Comparison of ENCODE assay signal across 39 mouse cellular contexts in the genomic region with DNA sequence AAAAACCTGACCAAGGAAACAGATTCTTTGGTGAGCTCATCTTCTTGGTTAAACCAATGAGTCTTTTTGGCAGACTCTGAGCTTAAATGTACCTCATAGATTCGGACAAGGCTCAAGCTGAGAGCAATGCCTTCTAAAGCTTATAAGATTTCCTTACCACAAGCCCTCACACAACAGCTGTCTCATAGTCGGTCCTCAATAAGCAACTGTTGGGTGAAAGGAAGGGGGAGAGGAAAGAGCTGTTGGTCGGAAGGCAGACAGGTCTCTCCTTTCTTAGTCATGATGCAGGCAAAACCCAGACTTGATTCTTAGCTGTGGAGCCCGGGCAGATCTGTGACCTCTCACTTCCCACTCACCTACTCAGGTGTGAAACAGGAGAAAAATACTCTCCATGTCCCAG. TPM values are rescaled to one million over a fixed set of nuclear protein-coding genes. Genes with fewer than 3 reads are reported as not detected.
"Had no signal": no experiment of that assay in that cellular context is flagged by ENCODE, and none has a peak within 500 bp of the region (broad histone marks: within the 10 kb centered on the region; RNA-seq: fewer than 3 reads in every experiment).

No protein-coding gene starts in this region.

- H3K27me3 ChIP-seq: heart, embryonic 12.5 days; heart, embryonic 13.5 days; heart, embryonic 15.5 days; hindbrain, embryonic 12.5 days; hindbrain, embryonic 13.5 days; hindbrain, embryonic 15.5 days; intestine, embryonic 15.5 days; kidney, embryonic 15.5 days had no signal

- H3K36me3 ChIP-seq: heart, embryonic 10.5 days; heart, embryonic 12.5 days; heart, embryonic 13.5 days; heart, embryonic 15.5 days; hindbrain, embryonic 10.5 days; hindbrain, embryonic 12.5 days; hindbrain, embryonic 13.5 days; hindbrain, embryonic 15.5 days; intestine, embryonic 15.5 days; kidney, embryonic 15.5 days had no signal

- DNase-seq: heart, postnatal 10 days; heart, postnatal 14 days; heart, postnatal 36 days; heart, postnatal 4 days; kidney, adult 11 months; kidney, adult 18-20 months; kidney, adult 2 months; kidney, adult 8-10 months; kidney, adult 9 months; kidney, postnatal 10 days; kidney, postnatal 14 days; kidney, postnatal 25 days; kidney, postnatal 36 days; kidney, postnatal 4 days; layer of hippocampus, adult 9-11 months; layer of hippocampus, postnatal 36 days had no signal

- H3K4me2 ChIP-seq: heart, embryonic 11.5 days; heart, embryonic 12.5 days; heart, embryonic 13.5 days; heart, embryonic 15.5 days; hindbrain, embryonic 12.5 days; hindbrain, embryonic 13.5 days; hindbrain, embryonic 14.5 days; hindbrain, embryonic 15.5 days; intestine, embryonic 15.5 days; kidney, embryonic 15.5 days had no signal

- H3K4me3 ChIP-seq: heart, embryonic 10.5 days; heart, embryonic 12.5 days; heart, embryonic 13.5 days; heart, embryonic 15.5 days; hindbrain, embryonic 10.5 days; hindbrain, embryonic 12.5 days; hindbrain, embryonic 13.5 days; hindbrain, embryonic 15.5 days; intestine, embryonic 15.5 days; kidney, embryonic 15.5 days; layer of hippocampus, adult 2 months; left cerebral cortex, adult 2 months had no signal

RNA-seq across cellular contexts. Expression of a gene that starts 50.8 kb away (rescaled TPM):
- polyA plus RNA-seq: heart, embryonic 10.5 days; heart, embryonic 11.5 days; heart, embryonic 12.5 days; heart, embryonic 13.5 days; heart, embryonic 14.5 days; heart, embryonic 15.5 days; heart, embryonic 16.5 days; heart, postnatal 0 days; hindbrain, embryonic 10.5 days; hindbrain, embryonic 11.5 days; hindbrain, embryonic 12.5 days; hindbrain, embryonic 14.5 days; hindbrain, embryonic 16.5 days; hindbrain, postnatal 0 days; intestine, embryonic 14.5 days; intestine, embryonic 16.5 days; kidney, embryonic 14.5 days had no signal
